Mouse (Mus musculus): ENCODE results near the gene Sox30. TPM values are rescaled to one million over a fixed set of nuclear protein-coding genes. Genes with fewer than 3 reads are reported as not detected.
"Not testable (repeated sequence)": the region's sequence is repeated elsewhere in the genome, so short reads cannot be mapped to it uniquely, and the experiment has no call there.

Sox30 gene
- total RNA-seq, 2 experiments from 2014 or later = 0.35 TPM; not detected in 1

GRCm38 (mm10) chr11:46021850-46022249 is 41.7 kb downstream of the Sox30 start:
- DNase-seq = no peak

- DNase-seq = no peak
These were observed 42.9 kb downstream of the Sox30 start for GRCm38 (mm10) chr11:46022983-46023382.

GRCm38 (mm10) chr11:46025962-46026392 is 45.9 kb downstream of the Sox30 start:
- DNase-seq = no peak

GRCm38 (mm10) chr11:46027952-46028814 is 48.1 kb downstream of the Sox30 start:
- no peak for DNase-seq

- DNase-seq = no peak
These were observed 49.4 kb downstream of the Sox30 start for GRCm38 (mm10) chr11:46029485-46029884.

GRCm38 (mm10) chr11:46030026-46030425 is 49.9 kb downstream of the Sox30 start:
- no peak for DNase-seq

GRCm38 (mm10) chr11:46031470-46031869 is 51.4 kb downstream of the Sox30 start:
- no peak for DNase-seq

- DNase-seq = no peak
These were observed 52.8 kb downstream of the Sox30 start for GRCm38 (mm10) chr11:46032956-46033355.

GRCm38 (mm10) chr11:46036374-46036773 is 56.3 kb downstream of the Sox30 start:
- no peak for DNase-seq

GRCm38 (mm10) chr11:46038901-46039300 is 58.8 kb downstream of the Sox30 start:
- no peak for DNase-seq

- peak in 1 of 2 experiments; percentile 8 for DNase-seq
These were observed 59.2 kb downstream of the Sox30 start for GRCm38 (mm10) chr11:46039335-46039734.

GRCm38 (mm10) chr11:46040841-46041556 is 60.9 kb downstream of the Sox30 start:
- no peak for DNase-seq

- DNase-seq = no peak
These were observed 61.6 kb downstream of the Sox30 start for GRCm38 (mm10) chr11:46041607-46042267.

- DNase-seq = no peak
These were observed 64.7 kb downstream of the Sox30 start for GRCm38 (mm10) chr11:46044781-46045180.

GRCm38 (mm10) chr11:46047264-46047663 is 67.2 kb downstream of the Sox30 start:
- DNase-seq = no peak

GRCm38 (mm10) chr11:46052105-46052659 is 72.1 kb downstream of the Sox30 start, which contains the start of gene Gm12166:
Gene Gm12166 (minus strand): TSS chr11:46052321.
- not testable (repeated sequence) for DNase-seq

- DNase-seq = not testable (repeated sequence)
These were observed 73.3 kb downstream of the Sox30 start for GRCm38 (mm10) chr11:46053457-46053856.

- no peak for DNase-seq
These were observed 74.2 kb downstream of the Sox30 start for GRCm38 (mm10) chr11:46054311-46054710.

GRCm38 (mm10) chr11:46054911-46055895 is 75.1 kb downstream of the Sox30 start:
- no peak for DNase-seq

GRCm38 (mm10) chr11:46055896-46056769 is 76.0 kb downstream of the Sox30 start, which contains the start of gene Adam19:
Gene Adam19 (plus strand): TSS chr11:46055992.
- DNase-seq = peak; percentile 60 to 70

Measured in layer of hippocampus, postnatal 36 days (tissue).